ENCODE assay signal across 14 mouse cellular contexts in genomic region chr14:122477261-122477671, GRCm38 (mm10). TPM values are rescaled to one million over a fixed set of nuclear protein-coding genes. Genes with fewer than 3 reads are reported as not detected.
DNase-seq lines count a peak whose midpoint lies in the region; ATAC-seq and TF ChIP-seq lines count a peak whose summit lies in the region.
"Had no signal": no experiment of that assay in that cellular context is flagged by ENCODE, and none has a peak within 500 bp of the region (broad histone marks: within the 10 kb centered on the region; RNA-seq: fewer than 3 reads in every experiment).

No protein-coding gene starts in this region.

- intact Hi-C loops in heart, postnatal 36 days (cut with DNase I) = loop anchor here (10.0 kb wide), 2 partner anchors 412 to 508 kb away; partner anchors contain the start of gene Tmtc4

- H3K4me3 ChIP-seq in forebrain, embryonic 13.5 days = peak overlapping the region; percentile 79
- peak overlapping the region; percentile 58 for H3K4me3 ChIP-seq in limb, embryonic 14.5 days (replicated peaks; ENCODE audit: low read length)
- no peak overlapping the region for H3K4me3 ChIP-seq in heart, embryonic 12.5 days
- H3K4me3 ChIP-seq: erythroblast, embryonic 14.5 days had no signal

- DNase-seq in kidney, adult 18-20 months = peak; percentile 19
- DNase-seq in kidney, adult 11 months = no peak
- DNase-seq in limb, embryonic 14.5 days (ENCODE audit: low spot score) = no peak
- peak; percentile 47 for DNase-seq in retina, embryonic 14.5 days (ENCODE audit: low spot score)
- DNase-seq in urinary bladder, adult 18-20 months (ENCODE audit: low spot score in 2 of 2) = no peak
- no peak for DNase-seq in heart, postnatal 36 days
- DNase-seq: adrenal gland, postnatal 25 days; lung, postnatal 36 days had no signal

- H3K4me1 ChIP-seq in forebrain, embryonic 13.5 days = peaks cover 51% of the 10 kb centered on the region
- peaks cover 5% of the 10 kb centered on the region; the same call in 1 of the 2 replicates for H3K4me1 ChIP-seq in limb, embryonic 14.5 days (ENCODE audit: control insufficient read depth, insufficient read depth, low read length)
- peaks cover 33% of the 10 kb centered on the region for H3K4me1 ChIP-seq in heart, embryonic 12.5 days (replicated peaks)

- peak overlapping the region; percentile 99 for H3K27ac ChIP-seq in forebrain, embryonic 13.5 days
- H3K27ac ChIP-seq in limb, embryonic 14.5 days (replicated peaks; ENCODE audit: low read depth, low read length) = no peak overlapping the region
- no peak overlapping the region for H3K27ac ChIP-seq in heart, embryonic 12.5 days (ENCODE audit: poor library complexity, severe bottlenecking)

- H3K36me3 ChIP-seq in forebrain, embryonic 13.5 days (ENCODE audit: poor library complexity, severe bottlenecking) = peaks cover 9% of the 10 kb centered on the region; the same call in 1 of the 2 replicates
- H3K36me3 ChIP-seq in limb, embryonic 14.5 days (ENCODE audit: control insufficient read depth, insufficient read depth, low read length) = no peaks in the 10 kb centered on the region
- no peaks in the 10 kb centered on the region for H3K36me3 ChIP-seq in heart, embryonic 12.5 days

- ATAC-seq in forebrain, embryonic 13.5 days = no peak
- no peak for ATAC-seq in limb, embryonic 14.5 days (ENCODE audit: low FRiP score, low read depth)
- ATAC-seq in heart, embryonic 12.5 days (ENCODE audit: insufficient number of reproducible peaks, low FRiP score) = no peak

- peaks cover 53% of the 10 kb centered on the region for H3K27me3 ChIP-seq in forebrain, embryonic 13.5 days
- peaks cover 75% of the 10 kb centered on the region for H3K27me3 ChIP-seq in limb, embryonic 14.5 days (ENCODE audit: control insufficient read depth, insufficient read depth, low read length)
- peaks cover 87% of the 10 kb centered on the region for H3K27me3 ChIP-seq in heart, embryonic 12.5 days (replicated peaks)
- H3K27me3 ChIP-seq: CH12.LX had no signal

- TF ChIP-seq POLR2A in limb, embryonic 14.5 days (IDR thresholded peaks at IDR 0.05; ENCODE audit: borderline replicate concordance, extremely low read depth, insufficient read depth, insufficient read length) = no peak

- peak overlapping the region; percentile 71 for H3K4me2 ChIP-seq in forebrain, embryonic 13.5 days
- peak overlapping the region; percentile 65 for H3K4me2 ChIP-seq in limb, embryonic 14.5 days (replicated peaks; ENCODE audit: low read depth, low read length, severe bottlenecking)
- no peak overlapping the region for H3K4me2 ChIP-seq in heart, embryonic 12.5 days

- H3K9ac ChIP-seq in forebrain, embryonic 13.5 days = peak overlapping the region; percentile 98
- peak overlapping the region; percentile 66 for H3K9ac ChIP-seq in limb, embryonic 14.5 days (ENCODE audit: low read depth, low read length, severe bottlenecking)
- H3K9ac ChIP-seq in heart, embryonic 12.5 days = no peak overlapping the region

- no peaks in the 10 kb centered on the region for H3K9me3 ChIP-seq in forebrain, embryonic 13.5 days (replicated peaks)
- no peaks in the 10 kb centered on the region for H3K9me3 ChIP-seq in limb, embryonic 14.5 days (ENCODE audit: control insufficient read depth, low read length)
- H3K9me3 ChIP-seq in heart, embryonic 12.5 days (replicated peaks) = no peaks in the 10 kb centered on the region

- WGBS in forebrain, embryonic 13.5 days = under 1% methylated on average over 20 of the region's 20 CpGs
- under 1% methylated on average over 20 of the region's 20 CpGs for WGBS in limb, embryonic 14.5 days
- WGBS in heart, embryonic 12.5 days = under 1% methylated on average over 20 of the region's 20 CpGs

RNA-seq across cellular contexts. Expression of gene Zic2, which starts 2.0 kb away (rescaled TPM):
- 10.1 and 12.0 TPM in 2 replicates for polyA plus RNA-seq in forebrain, embryonic 13.5 days (2015; fragmentation: Nextera tagmentation; extraction: Ambion mirVana)
- polyA plus RNA-seq in limb, embryonic 14.5 days (2012; rRNA removed) = 4.0 and 6.0 TPM in 2 replicates
- 0.80 and 1.1 TPM in 2 replicates for polyA plus RNA-seq in limb, embryonic 14.5 days (2014; fragmentation: Nextera tagmentation; extraction: Ambion mirVana)
- polyA plus RNA-seq in heart, embryonic 12.5 days (2016; fragmentation: Nextera tagmentation; extraction: Ambion mirVana) = not detected in 2 replicates
- total RNA-seq in heart, postnatal 36 days (2021) = not detected
- total RNA-seq: adrenal gland, postnatal 25 days; CH12.LX had no signal
- polyA plus RNA-seq: erythroblast, embryonic 14.5 days; heart, embryonic 14.5 days had no signal

RNA-seq across cellular contexts. Expression of gene Zic5, which starts 11.8 kb away (rescaled TPM):
- 17.3 and 19.5 TPM in 2 replicates for polyA plus RNA-seq in forebrain, embryonic 13.5 days (2015; fragmentation: Nextera tagmentation; extraction: Ambion mirVana)
- 0.47 and 1.3 TPM in 2 replicates for polyA plus RNA-seq in limb, embryonic 14.5 days (2012; rRNA removed)
- polyA plus RNA-seq in limb, embryonic 14.5 days (2014; fragmentation: Nextera tagmentation; extraction: Ambion mirVana) = 0.76 and 0.94 TPM in 2 replicates
- 0.04 TPM in 1 of 2 replicates, not detected in the other for polyA plus RNA-seq in heart, embryonic 12.5 days (2016; fragmentation: Nextera tagmentation; extraction: Ambion mirVana)
- total RNA-seq in heart, postnatal 36 days (2021) = not detected
- total RNA-seq: adrenal gland, postnatal 25 days had no signal

RNA-seq across cellular contexts. Expression of gene Gm10837, which starts 13.1 kb away (rescaled TPM):
- 0.48 and 0.56 TPM in 2 replicates for polyA plus RNA-seq in forebrain, embryonic 13.5 days (2015; fragmentation: Nextera tagmentation; extraction: Ambion mirVana)
- not detected in 2 replicates for polyA plus RNA-seq in limb, embryonic 14.5 days (2012; rRNA removed)
- 0.12 TPM in 1 of 2 replicates, not detected in the other for polyA plus RNA-seq in limb, embryonic 14.5 days (2014; fragmentation: Nextera tagmentation; extraction: Ambion mirVana)
- not detected in 2 replicates for polyA plus RNA-seq in heart, embryonic 12.5 days (2016; fragmentation: Nextera tagmentation; extraction: Ambion mirVana)
- not detected for total RNA-seq in heart, postnatal 36 days (2021)
- total RNA-seq: adrenal gland, postnatal 25 days; CH12.LX; layer of hippocampus, adult 18-20 months had no signal
- polyA plus RNA-seq: erythroblast, embryonic 14.5 days; heart, embryonic 14.5 days had no signal

RNA-seq across cellular contexts. Expression of gene Gm5089, which starts 26.4 kb away (rescaled TPM):
- polyA plus RNA-seq in forebrain, embryonic 13.5 days (2015; fragmentation: Nextera tagmentation; extraction: Ambion mirVana) = 1.6 and 2.1 TPM in 2 replicates
- not detected in 2 replicates for polyA plus RNA-seq in limb, embryonic 14.5 days (2012; rRNA removed)
- polyA plus RNA-seq in limb, embryonic 14.5 days (2014; fragmentation: Nextera tagmentation; extraction: Ambion mirVana) = 0.25 TPM in 1 of 2 replicates, not detected in the other
- polyA plus RNA-seq in heart, embryonic 12.5 days (2016; fragmentation: Nextera tagmentation; extraction: Ambion mirVana) = not detected in 2 replicates
- not detected for total RNA-seq in heart, postnatal 36 days (2021)
- total RNA-seq: adrenal gland, postnatal 25 days; CH12.LX had no signal
- polyA plus RNA-seq: erythroblast, embryonic 14.5 days; heart, embryonic 14.5 days had no signal

RNA-seq across cellular contexts. Expression of gene Pcca, which starts 56.9 kb away (rescaled TPM):
- 25.2 and 27.1 TPM in 2 replicates for polyA plus RNA-seq in forebrain, embryonic 13.5 days (2015; fragmentation: Nextera tagmentation; extraction: Ambion mirVana)
- 11.4 and 15.7 TPM in 2 replicates for polyA plus RNA-seq in limb, embryonic 14.5 days (2012; rRNA removed)
- 17.3 and 18.1 TPM in 2 replicates for polyA plus RNA-seq in limb, embryonic 14.5 days (2014; fragmentation: Nextera tagmentation; extraction: Ambion mirVana)
- polyA plus RNA-seq in heart, embryonic 12.5 days (2016; fragmentation: Nextera tagmentation; extraction: Ambion mirVana) = 28.0 and 28.4 TPM in 2 replicates
- total RNA-seq in heart, postnatal 36 days (2021) = 10 to 100 TPM; 89.7 to 93.4 TPM

Comparison
In these comparisons a context has a peak if more than half of its experiments do, and no peak if none do; other contexts are left out.
1. DNase-seq: peak in kidney, adult 18-20 months (single experiment) and retina, embryonic 14.5 days (single experiment); none in kidney, adult 11 months (single experiment), limb, embryonic 14.5 days (single experiment), urinary bladder, adult 18-20 months (0 of 2) and heart, postnatal 36 days (0 of 2).